Mouse (Mus musculus) erythroblast, embryonic 14.5 days (primary cell): ENCODE results near the gene Tln1. TPM values are rescaled to one million over a fixed set of nuclear protein-coding genes. Genes with fewer than 3 reads are reported as not detected.

Experiments
- H3K27me3 ChIP-seq: 2 replicates; pipeline ENCODE4 v1.6.1; 2012; ENCODE audit warnings: inconsistent platforms; ENCODE audit not compliant: control insufficient read depth
- H3K36me3 ChIP-seq: 2 replicates; pipeline ENCODE4 v1.6.1; 2012; ENCODE audit warnings: mild to moderate bottlenecking, inconsistent platforms; ENCODE audit not compliant: control insufficient read depth
- H3K4me1 ChIP-seq: 2 replicates; pipeline ENCODE4 v1.6.1; 2012; ENCODE audit warnings: inconsistent platforms; ENCODE audit not compliant: control insufficient read depth
- H3K4me3 ChIP-seq: replicated peaks from 2 replicates; pipeline ENCODE3; 2012; ENCODE audit warnings: moderate library complexity, mild to moderate bottlenecking, inconsistent platforms
- H3K9me3 ChIP-seq: 2 replicates; pipeline ENCODE4 v1.6.1; 2012; ENCODE audit warnings: low read length, inconsistent platforms, mixed read lengths; ENCODE audit not compliant: control insufficient read depth
- GATA1 ChIP-seq: IDR thresholded peaks from 2 replicates; pipeline ENCODE4 v1.6.1; 2012; ENCODE audit warnings: low read length, inconsistent platforms, mixed read lengths
- TAL1 ChIP-seq: IDR thresholded peaks from 3 replicates; pipeline ENCODE4 v1.6.1; 2012; ENCODE audit warnings: low read length, inconsistent platforms, mixed read lengths
- polyA plus RNA-seq: library from polyadenylated mRNA; stranded (reverse); fragments of >175 nt; gene quantifications from 2 replicates; pipeline ENCODE4 v1.2.3, GENCODE M21; 2012

Gene Tln1
- polyA plus RNA-seq, 1 experiment: 17.6 TPM

DNA sequence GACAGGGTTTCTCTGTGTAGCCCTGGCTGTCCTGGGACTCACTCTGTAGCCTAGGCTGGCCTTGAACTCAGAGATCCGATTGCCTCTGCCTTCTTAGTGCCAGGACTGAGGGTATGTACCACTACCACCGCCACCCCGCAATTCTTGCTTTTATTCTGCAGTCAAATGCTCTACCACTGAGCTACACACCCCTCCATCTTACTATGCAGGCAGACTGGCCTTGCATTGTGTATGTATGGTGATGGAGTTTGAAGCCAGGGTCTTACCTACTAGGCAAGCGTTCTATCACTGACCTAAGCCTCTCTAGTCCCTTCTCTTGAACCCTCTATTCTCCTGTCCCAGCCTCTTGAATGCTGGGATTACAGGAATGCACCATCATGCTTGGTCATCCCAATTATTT lies 49.2 kb downstream of the Tln1 start:
- Histone ChIP-seq H3K27me3 (peaks cover 18% of the 10 kb centered on the region), H3K4me3 (no peak overlapping the region), H3K9me3 (no peaks in the 10 kb centered on the region), H3K36me3 (no peaks in the 10 kb centered on the region), H3K4me1 (peaks cover 13% of the 10 kb centered on the region)
- no peak for TF ChIP-seq TAL1
- no peak for TF ChIP-seq GATA1

DNA sequence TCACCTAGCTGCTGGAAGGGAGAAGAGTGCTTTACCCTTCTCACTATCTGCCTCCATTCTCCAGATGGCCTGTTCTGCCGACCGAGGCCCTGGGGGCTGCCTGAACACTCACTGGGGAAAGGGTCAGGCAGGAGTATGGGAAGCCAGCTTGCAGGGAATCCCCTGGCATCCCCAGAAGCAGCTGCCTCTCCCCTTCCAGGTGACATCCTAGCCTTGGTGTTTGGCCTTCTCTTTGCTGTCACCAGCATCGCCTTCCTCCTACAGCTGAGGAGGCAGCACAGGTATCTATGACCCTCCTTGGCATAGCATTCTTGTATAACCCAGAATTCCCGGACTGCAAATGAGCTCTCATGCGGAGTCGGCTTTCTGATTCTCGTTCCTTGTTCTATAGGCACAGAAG lies 49.8 kb downstream of the Tln1 start:
- TF ChIP-seq TAL1 (no peak), GATA1 (no peak)
- Histone ChIP-seq H3K4me3 (no peak overlapping the region), H3K9me3 (no peaks in the 10 kb centered on the region), H3K27me3 (peaks cover 18% of the 10 kb centered on the region), H3K4me1 (peaks cover 19% of the 10 kb centered on the region), H3K36me3 (no peaks in the 10 kb centered on the region)

DNA sequence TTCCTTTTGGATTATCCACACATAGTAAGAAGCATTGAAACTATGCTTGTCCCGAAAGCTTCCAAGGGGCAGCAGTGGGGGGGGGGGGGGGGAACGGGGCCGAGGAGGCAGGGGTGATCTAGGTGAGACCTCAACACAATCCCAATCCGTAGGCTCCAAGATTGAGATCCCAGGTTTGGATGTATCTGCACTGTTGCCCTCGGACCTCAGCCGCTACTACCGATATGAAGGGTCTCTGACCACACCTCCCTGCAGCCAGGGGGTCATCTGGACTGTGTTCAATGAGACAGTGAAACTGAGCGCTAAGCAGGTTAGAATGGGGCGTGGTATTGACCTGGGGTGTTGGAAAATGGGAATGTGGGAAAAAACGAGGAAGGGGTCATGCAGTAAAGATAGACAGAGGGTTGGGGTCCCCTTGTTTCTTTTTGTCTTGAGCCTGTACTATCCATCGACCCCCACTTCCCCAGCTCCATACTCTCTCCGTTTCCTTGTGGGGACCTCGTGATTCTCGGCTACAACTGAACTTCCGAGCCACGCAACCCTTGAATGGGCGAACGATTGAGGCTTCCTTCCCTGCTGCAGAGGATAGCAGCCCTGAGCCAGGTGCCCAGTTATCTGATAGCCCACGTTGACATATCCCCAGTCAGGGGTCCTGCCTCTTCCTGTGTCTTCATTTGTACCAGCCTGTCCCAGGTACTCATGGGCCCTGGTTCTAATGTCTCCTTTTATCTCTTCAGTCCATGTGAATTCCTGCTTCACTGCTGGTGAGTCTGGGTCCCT lies 50.6 kb downstream of the Tln1 start:
- no peak for TF ChIP-seq TAL1
- no peak for TF ChIP-seq GATA1
- Histone ChIP-seq H3K9me3 (no peaks in the 10 kb centered on the region), H3K4me3 (no peak overlapping the region), H3K36me3 (no peaks in the 10 kb centered on the region), H3K4me1 (peaks cover 20% of the 10 kb centered on the region), H3K27me3 (peaks cover 24% of the 10 kb centered on the region)

DNA sequence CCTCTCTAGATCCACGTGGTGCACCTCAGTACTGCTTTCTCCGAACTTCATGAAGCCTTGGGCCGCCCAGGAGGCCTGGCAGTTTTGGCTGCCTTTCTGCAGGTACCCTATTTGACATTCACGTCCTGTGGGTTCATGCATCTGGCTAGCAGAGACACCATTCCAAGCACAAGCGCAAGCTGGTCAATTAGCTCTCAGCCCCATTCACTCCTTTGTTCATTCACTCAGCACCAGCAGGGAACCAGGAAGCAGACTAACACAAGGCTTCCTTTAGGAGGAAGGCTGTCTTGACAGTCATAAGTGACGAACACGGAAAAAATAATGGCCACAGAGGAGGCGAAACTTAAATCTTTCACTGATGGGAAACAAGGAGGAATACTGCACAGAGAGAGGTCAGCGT lies 53.4 kb downstream of the Tln1 start:
- peaks cover 28% of the 10 kb centered on the region for H3K27me3 ChIP-seq
- peaks cover 24% of the 10 kb centered on the region for H3K4me1 ChIP-seq

DNA sequence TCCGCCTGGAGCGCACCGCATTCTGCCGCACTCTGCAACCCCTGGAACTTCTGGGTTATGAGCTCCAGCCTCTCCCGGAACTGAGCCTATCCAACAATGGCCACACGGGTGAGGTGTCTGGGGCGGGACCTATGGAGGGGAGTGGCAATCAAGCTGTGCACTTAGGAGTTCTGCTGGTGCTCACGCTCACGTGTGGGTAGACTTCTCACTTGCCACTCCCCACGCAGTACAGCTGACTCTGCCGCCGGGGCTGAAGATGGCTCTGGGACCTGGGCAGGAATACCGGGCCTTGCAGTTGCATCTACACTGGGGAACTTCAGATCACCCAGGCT lies 53.9 kb downstream of the Tln1 start:
- Histone ChIP-seq H3K9me3 (no peaks in the 10 kb centered on the region), H3K36me3 (no peaks in the 10 kb centered on the region), H3K4me3 (peak overlapping the region; percentile 61), H3K4me1 (peaks cover 26% of the 10 kb centered on the region), H3K27me3 (peaks cover 28% of the 10 kb centered on the region)
- TF ChIP-seq TAL1 (no peak), GATA1 (no peak)

More for the DNA sequence above, 53.4 kb downstream of the Tln1 start:
- no peaks in the 10 kb centered on the region for H3K9me3 ChIP-seq
- H3K36me3 ChIP-seq: no peaks in the 10 kb centered on the region
- H3K4me3 ChIP-seq: no peak overlapping the region
- TF ChIP-seq GATA1 (no peak), TAL1 (no peak)

DNA sequence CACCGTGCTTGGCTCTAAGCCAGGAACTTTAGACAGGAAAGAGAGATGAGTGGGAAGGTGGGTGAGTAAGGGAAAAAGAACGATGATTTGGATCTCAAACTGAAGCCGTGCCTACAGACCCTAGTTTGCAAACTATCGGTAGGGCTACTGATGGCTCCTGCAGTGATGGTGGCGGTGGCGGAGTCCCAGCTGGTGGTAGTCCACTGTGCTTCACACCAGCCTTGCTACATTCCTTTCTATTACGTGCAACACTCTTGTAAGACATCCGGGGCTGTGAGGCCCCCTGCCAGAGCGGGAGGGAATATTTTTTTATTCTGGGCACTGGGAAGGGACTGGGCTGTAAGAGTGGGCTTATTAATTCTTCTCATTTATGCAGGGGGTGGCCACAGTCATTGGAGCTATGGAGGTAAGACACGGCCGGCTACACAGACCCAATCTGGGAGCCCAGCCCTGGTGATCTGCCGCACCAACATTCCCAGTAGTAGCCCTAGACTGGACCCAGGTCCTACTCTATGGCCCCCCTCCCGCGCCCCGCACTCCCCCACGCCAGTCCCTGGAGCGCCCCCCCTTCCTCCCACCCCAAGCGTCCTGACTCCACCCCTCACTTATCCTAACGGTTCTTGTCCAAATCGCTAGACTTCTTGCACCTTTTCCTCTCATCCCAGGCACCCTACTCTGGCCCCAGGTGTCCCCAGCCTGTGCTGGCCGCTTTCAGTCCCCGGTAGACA lies 54.4 kb downstream of the Tln1 start:
- TF ChIP-seq TAL1: no peak
- TF ChIP-seq GATA1: no peak
- H3K4me1 ChIP-seq: peaks cover 26% of the 10 kb centered on the region
- peak overlapping the region; percentile 61 for H3K4me3 ChIP-seq
- no peaks in the 10 kb centered on the region for H3K36me3 ChIP-seq
- no peaks in the 10 kb centered on the region for H3K9me3 ChIP-seq
- peaks cover 28% of the 10 kb centered on the region for H3K27me3 ChIP-seq

DNA sequence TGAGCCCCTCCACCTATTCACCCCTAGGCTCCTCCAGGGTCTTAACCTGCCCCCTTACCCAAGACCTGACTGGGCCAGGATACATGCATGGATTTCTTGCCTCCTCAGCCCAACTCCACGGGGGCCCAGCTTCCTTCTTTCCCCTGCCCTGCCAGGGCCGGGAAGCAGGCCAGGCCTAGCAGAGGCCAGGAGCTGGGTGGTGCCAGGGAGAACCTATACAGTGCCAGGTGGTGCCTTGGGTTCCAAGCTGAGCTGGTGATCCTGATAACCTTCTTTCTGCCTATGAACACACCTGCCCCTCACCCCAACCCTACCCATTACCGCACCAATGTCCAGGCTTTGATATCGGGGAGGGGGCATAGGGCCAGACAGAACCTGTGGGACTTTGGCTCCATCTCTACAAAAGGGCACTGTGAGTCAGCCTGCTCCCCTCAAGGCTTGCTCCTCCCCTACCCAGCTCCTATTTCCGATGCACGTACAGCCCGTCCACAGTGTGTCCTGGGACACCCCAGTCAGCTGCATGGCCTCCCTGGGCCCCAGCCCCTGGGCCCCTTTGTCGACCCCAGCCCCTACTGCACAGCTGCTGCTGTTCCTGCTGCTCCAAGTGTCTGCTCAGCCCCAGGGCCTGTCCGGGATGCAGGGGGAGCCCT lies 55.8 kb downstream of the Tln1 start, which contains the start of gene Car9:
Gene Car9, plus strand, starts transcription at position 431 of the 650 bp plus-strand sequence.
- Histone ChIP-seq H3K27me3 (peaks cover 26% of the 10 kb centered on the region), H3K4me1 (peaks cover 26% of the 10 kb centered on the region), H3K36me3 (no peaks in the 10 kb centered on the region), H3K4me3 (no peak within 1 kb of the TSS), H3K9me3 (no peaks in the 10 kb centered on the region)
- TF ChIP-seq GATA1: no peak

DNA sequence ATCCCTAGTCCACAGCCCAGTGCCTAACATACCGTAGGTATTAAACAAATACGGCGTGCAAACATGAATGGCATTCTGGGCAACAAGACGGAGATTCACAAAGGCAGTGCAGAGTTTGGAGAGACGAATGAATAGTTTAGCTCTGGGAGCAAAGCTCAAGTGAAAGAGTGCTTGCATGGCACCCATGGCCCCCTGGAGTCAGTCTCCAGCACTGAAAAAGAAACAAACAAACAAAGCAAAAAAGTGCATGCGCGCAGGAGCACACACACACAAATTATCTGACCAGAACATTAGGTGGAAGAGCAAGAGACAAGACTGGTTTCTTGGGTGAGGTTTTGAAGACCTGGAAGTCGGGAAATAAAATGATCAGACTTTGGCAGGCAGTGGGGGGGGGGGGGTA lies 56.4 kb downstream of the Tln1 start:
- H3K9me3 ChIP-seq: no peaks in the 10 kb centered on the region
- no peak for TF ChIP-seq GATA1
- TF ChIP-seq TAL1: no peak
- peaks cover 26% of the 10 kb centered on the region for H3K27me3 ChIP-seq
- peaks cover 26% of the 10 kb centered on the region for H3K4me1 ChIP-seq
- H3K36me3 ChIP-seq: no peaks in the 10 kb centered on the region
- no peak overlapping the region for H3K4me3 ChIP-seq

DNA sequence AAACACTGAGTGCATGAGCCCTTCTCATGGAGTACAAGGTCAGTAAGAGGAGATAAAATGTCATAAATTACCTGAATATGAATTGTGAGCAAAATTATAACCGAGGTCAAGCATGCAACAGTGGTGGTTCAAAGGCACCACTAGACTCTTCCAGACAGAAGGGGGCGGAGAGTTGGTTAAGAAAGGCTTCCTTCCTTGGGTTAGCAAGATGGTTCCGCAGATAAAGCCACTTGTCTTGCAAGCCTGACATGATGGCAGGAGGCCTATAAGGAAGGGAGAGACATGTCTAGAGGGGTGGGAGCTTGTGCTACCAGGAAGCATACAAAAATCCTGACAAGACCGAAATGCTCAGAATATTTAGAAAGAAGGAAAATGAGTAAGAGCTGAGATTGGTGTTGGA lies 58.2 kb downstream of the Tln1 start:
- H3K27me3 ChIP-seq: peaks cover 23% of the 10 kb centered on the region
- TF ChIP-seq TAL1 (no peak), GATA1 (no peak)
- no peaks in the 10 kb centered on the region for H3K9me3 ChIP-seq
- no peaks in the 10 kb centered on the region for H3K36me3 ChIP-seq
- no peak overlapping the region for H3K4me3 ChIP-seq
- H3K4me1 ChIP-seq: peaks cover 31% of the 10 kb centered on the region
